Mouse (Mus musculus): Measurements from ENCODE around the gene Galnt16.

DNA sequence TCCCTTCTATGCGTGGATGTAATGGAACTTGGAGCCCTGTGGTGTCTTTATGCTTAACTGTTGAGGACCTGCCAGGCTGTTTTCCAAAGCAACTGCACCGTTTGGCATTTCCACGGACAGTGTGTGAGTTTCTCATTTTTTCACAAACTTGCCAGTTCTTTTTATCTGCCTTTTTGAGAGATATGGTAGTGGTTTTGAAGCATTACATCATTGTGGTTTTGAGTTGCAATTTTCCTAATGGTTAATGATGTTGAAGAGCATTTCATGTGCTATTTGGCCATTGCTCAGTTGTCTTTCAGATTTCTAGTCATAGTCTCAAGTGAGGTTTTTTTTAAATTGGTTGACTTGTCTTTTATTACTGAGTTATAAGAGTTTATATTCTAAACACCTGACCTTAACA, 44.3 kb upstream of the Galnt16 start:
- TF ChIP-seq EP300 (optimal IDR thresholded peaks at IDR 0.05) (no peak), CTCF (IDR thresholded peaks at IDR 0.05; ENCODE audit: low read depth) (no peak)

Measured in stomach, postnatal 0 days (tissue).